Mouse (Mus musculus): ENCODE data around the gene Gtsf1. TPM values are rescaled to one million over a fixed set of nuclear protein-coding genes. Genes with fewer than 3 reads are reported as not detected.

Gene Gtsf1
- polyA plus RNA-seq, 2 experiments from 2014 or later, result not detected

DNA sequence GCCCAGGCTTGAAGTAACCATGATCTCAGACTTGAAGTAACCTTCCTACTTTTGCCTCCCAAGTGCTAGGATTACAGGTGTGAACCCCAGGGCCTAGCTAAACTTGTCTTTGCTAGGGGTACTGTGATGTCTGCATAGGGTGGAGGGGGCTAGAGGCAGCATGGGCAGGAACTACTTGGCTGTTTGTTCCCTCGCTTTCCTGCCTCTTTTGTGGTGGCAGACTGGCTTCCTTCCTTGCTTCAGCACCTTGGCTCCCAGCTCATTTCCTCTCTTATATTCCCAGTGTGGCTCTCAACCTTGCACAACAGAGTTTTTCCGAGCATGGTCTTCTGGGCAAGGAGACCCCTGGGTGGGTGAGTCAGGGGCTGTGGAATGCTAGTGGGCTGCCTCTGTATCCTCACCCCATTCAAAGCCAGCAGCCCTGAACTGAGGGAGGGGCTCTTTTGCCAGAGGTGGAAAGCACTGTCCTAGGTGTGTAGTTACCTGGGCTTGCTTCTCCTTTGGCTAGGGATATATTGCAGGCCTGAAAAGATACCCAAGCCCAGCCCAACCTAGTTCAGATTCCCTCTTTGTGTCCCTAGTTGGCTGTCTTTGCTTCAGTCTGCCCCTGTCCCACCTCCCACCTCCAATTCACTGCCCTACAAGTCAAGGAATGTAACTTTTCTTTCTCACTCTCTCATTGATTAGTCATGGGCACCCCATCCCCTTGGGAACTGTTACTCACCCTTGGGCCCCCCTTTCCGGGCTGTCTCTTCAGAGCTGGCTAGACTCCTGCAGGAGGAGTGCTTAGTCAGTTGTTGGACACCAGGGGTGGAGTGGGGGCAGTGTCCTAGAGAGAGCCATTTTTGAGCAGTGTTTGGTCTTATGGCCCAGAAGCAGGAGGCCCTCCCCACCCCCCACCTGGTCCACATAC lies 52.3 kb downstream of the Gtsf1 start:
- ATAC-seq, result no peak

DNA sequence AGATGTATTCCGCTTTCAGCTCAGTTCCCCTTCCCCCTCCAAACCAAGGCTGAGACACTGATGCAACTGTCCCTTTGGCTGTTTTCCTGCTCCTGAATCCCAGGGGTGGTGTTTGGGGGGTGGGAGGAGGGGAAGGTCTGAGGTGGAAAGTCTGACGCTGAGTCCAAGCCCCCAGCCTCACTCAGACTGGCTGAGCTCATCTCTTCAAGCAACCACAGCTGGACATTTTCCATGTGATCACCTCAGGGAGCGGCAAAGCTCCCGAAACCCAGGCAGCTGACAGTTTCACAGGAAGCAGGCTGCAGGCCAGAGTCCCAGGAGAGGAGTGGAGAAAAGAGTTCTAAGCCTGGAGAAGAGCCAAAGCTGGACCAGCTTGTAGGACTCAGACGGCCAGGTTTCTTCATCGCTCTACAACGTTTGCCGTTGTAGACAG lies 53.4 kb downstream of the Gtsf1 start:
- no peak for ATAC-seq

DNA sequence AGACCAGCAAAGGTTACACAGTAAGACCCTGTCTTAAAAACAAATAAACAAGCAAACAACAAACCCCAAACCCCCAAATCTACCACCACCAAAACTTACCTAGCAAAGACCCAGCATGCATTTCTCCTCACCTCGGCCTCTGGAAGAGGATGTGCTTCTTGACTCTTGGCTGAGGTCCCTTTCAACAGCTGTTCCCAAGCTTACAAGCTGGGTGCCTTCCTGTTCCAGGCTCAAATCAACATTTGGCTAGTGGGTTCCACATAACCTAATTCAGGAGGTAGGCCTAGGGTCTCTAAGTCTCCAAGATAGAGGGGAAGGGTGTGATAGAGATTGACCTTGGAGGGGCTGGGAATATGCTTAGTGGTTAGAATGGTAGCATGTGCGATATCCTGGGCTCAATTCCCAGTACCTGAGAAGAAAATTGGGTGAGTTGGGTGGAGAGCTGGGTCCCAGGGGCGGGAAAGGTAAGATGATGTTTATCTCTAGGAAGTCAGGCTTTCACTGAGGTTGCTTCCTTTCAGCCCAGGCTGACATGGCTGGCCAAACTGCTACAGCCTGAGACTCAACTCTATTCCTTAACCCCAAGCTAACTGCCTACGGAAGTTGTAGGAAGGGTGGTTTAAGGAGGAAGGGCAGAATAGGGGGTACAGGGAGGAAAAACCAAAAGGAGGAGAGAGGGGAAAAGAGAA lies 55.0 kb downstream of the Gtsf1 start:
- no peak for ATAC-seq

DNA sequence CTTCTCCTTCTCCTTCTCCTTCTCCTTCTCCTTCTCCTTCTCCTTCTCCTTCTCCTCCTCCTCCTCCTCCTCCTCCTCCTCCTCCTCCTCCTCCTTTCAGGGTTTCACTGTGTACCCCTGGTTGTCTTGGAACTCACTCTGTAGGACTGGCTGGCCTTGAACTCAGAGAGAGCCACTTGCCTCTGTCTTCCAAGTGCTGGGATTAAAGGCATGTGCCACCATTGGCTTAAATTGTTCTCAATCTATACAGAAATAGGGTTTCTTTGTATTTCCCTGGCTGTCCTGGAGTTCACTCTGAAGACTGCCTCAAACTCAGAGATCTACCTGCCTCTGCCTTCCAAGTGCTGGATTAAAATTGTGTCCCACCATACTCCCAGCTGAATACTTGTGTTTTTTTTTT lies 57.8 kb downstream of the Gtsf1 start:
- no peak for ATAC-seq

DNA sequence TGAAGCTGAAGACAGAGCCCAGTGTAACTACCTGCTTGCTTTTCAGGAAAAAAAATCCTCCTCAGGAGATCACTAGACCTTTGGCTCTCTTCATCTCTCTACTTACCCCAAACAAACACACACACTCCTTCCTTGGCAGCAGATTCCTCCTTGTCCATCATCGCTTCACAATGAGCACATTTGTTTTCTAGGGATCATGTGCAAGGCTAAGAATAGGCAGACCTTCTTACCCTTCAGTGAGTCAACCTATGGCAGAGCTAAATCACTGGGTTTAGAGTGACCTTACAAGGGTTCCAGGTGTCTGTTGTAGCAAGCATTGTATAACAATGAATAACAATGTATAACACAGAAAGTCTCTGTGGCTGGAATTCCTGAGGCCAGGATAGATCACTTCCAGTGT lies 58.5 kb downstream of the Gtsf1 start:
- ATAC-seq, result no peak

DNA sequence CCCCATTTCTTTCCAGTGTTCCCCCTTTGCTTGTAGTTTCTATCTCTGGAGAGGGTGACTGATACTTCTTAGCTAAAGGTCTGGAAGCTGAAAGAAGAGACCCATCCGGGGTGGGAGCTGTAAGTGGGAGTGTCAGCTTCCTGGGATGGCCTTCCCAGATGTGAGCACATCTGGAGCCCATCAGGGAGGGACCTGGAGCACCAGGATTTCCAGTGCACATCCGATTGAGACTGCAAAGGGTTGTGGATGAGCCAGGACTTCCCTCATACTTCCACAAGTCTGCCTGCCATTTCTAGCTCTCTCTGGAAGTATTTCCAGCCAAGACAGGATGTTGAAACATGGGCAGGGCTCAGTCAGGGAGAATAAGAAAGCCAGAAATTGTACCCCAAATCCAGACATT lies 59.1 kb downstream of the Gtsf1 start:
- ATAC-seq, result no peak

DNA sequence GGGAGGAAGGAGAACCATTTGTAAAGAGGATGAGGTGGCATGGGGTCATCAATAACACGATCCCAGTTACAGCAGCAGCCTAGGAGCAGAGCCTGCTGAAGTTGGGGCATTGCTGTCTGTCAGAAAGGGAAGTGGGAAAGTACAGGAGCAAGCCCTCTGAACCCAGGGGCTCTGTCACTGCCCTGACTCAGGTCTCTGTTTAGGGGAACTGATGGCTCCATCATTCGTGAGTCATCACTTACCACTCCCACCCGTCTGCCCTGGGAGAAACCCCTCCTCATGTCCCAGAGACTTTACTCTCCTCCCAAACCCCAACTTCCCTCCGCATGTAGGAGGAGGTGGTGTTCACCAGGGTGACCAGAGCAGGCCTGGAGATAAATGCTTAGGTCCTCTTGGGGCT lies 59.8 kb downstream of the Gtsf1 start:
- no peak for ATAC-seq

DNA sequence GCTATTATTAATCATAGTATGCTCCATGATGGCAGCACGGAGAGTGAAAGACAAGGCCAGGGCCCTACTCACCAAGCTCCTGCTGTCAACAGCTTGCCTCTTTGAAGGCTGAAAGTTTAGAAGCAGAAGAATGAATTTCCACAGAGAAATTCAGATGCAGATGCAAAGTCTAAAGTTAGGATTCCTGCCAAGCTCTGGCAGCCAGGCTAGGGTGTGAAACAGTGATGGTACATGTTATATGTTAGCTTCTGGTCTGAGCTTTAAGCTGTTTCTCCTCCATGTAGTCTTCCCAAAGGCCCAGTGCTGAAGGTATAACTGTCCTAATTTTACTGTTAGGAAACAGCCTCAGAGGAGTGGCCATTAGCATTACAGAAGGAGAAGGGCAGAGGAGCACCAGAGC lies 61.1 kb downstream of the Gtsf1 start:
- no peak for ATAC-seq

DNA sequence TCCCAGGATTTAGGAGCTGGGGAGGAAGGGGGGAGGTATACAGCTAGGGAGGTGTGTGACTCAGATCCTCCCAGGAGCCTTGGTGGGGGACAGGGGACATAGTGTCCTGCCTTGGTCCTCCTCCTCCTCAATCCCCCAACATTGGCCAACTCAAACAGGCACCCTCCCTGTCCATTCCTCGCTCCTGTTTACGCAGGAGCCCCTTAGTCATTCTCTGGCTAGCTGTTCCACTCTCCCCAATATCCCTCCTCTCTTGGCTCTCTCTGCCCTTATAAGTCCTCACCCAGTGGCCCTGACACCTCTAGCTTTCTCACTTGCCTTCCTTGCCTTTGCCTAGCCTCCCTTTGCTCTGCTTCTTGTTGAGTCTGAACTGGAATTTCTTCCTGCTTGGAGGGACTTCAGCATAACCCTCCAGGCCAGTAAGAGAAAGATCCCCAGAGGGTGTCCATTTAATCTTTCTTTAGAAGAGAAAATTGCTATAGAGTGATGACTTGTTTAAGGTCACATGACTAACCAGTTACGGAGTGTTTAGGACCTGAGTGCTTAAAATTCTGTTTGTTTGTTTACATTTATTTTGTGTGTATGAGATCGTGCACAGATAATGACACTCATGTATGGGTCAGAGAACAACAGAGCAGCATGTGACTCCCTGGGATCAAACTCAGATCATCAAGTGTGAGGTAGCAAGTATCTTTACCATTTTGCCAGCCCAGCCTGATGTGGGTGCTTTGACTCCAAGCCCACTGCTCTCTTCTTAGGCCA lies 61.9 kb downstream of the Gtsf1 start:
- ATAC-seq, result no peak

DNA sequence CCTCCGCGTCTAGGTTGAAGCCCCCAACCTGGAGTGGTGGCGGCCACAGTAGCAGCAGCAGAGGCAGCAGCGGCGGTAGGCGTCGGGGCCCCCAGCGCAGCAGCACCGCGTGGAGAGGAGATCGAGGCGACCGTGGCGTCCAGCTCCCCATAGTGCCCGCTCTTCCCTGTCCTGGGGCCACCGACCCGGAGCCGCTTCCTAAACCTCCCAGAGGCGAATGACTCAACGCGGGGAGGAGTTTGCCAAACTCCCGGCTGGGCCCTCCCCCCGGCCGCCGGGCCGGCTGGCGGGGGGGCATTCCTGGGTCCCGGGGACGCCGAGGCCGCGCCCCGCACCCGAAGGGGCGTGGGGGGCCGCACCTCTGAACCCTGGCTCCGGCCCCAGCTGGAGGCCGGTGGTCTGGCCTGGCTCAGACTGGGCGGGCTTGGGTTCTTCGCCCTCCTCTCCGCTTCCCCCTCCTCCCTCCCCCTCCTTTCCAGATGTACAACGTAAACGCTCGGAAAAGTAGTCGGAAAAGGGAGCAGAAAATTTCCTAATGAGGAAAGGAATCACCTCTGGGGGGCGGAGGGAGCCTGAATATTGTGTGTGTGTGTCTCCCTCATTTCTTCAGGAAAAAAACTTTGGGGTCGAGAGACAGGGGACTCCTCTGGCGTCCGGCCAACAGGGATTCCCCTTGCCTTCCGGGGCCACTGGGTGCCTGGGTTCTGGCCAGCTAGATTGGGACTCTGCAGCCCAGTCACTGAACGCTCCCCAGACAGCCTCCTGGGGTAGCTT lies 63.7 kb downstream of the Gtsf1 start, which contains the start of gene Itga5:
Gene Itga5 (minus strand): TSS at position 388 of the 774 bp plus-strand sequence.
- peak; percentile 55 for ATAC-seq

DNA sequence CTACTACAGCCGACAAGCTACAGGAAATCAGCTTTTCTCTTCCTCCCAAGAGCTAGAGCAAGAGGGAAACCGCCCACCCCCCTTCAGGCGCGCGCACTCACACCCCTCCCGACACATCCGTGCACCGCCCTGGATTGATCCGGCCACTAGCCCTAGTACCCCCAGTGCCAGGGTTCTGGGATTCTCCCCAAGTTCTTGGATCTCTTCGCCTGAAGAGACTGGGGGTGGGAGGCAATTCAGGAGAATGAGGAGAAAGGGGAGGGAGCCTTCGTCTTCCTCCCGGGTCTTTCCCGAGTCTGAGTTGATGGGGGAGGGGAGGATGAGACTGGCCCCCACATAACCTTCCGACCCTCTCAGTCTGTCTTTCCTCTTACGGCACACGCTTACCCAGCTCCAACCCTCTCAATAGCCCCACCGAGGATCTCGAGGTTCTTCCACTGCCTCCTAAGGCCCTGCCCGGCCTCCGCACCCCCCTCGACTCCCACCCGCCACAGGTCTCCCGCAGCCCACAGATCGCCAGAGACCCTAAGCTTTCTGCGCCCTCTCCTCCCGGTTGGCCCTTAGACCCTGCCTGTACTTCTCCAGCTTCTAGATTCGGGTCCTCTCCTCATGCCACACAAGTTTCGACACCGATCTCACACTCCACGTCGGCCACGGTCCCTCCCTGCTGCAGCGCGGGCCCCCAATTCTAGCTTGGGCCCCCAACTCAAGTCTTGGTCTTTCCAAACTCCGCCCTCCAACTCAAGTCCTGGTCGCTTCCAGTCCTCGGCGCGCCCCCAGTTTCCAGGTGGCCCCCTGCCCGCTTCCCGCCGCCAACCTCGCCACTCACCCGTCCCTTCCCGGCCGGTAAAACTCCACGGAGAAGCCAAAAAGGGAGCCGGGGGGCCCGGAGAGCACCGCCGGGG lies 64.5 kb downstream of the Gtsf1 start:
- peak; percentile 79 for ATAC-seq

DNA sequence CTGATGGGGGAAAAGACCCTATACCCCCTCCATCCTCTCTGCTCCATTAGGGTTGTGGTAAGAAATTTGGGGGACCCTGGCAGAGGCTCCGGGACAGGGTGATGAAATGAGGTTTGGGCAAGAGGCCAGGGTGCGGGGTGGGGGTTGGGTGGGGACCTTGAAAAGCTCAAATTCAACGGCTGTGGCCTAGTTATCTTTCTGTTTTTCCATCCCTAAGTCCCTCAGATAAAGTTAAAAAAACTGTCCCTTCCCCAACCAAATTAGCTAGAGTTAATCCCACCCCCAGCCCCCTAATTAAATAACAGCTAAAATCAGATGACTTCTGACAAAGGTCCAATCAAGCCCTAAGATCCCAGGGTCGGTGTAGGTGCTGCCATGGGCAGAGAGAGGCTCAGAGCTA lies 65.5 kb downstream of the Gtsf1 start:
- no peak for ATAC-seq

DNA sequence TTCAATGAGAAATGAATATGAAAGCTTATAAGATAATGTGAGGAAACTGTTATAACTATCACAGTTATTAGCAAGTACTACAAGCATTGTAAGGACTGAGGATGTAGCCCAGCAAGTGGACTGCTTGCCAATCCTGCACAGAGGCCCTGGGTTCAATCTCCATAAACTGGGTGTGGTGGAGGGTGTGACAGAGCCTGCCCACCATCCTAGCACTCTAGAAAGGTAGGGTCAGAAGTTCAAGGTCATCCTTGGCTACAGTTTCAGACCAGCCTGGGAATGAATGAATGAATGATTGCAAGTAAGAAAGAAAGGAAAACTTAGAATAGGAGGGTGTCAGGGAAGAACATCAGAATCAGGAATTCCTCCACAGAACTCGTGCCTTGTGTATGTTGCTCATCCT lies 66.5 kb downstream of the Gtsf1 start:
- ATAC-seq, result no peak

DNA sequence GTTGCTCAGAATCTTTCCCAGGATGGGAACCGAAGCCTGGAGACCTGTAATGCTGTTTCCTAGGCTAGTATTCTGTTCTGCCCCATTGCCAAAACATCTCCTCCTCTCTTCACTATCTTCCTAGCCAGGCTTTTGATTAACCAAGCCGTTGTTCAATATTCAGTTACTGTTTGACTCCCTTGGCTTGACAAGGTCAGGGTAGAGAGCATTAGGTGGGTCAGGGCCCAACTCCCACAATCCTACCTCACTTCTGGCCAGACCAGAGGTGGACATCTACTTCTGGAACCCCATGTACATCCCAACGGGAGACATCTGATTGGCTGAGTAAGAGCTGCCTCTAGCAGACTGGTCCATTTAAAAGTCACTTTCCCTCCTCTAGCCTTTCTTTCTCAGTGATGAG lies 67.3 kb downstream of the Gtsf1 start:
- no peak for ATAC-seq

DNA sequence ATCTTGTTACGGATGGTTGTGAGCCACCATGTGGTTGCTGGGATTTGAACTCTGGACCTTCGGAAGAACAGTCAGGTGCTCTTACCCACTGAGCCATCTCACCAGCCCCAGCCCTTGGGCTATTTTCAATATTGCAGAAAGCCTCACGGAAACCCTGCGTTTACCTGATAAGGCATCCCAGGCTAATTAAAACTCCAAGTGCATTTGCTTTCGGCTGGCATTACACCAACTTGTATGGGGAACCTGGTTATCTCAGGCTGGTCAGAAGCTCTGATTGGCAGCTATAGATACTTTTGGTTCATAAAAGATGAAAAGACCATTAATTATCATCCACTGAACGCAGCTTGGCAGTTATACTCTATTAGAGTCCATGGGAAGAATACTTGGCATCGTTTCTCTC lies 67.9 kb downstream of the Gtsf1 start:
- ATAC-seq, result no peak

DNA sequence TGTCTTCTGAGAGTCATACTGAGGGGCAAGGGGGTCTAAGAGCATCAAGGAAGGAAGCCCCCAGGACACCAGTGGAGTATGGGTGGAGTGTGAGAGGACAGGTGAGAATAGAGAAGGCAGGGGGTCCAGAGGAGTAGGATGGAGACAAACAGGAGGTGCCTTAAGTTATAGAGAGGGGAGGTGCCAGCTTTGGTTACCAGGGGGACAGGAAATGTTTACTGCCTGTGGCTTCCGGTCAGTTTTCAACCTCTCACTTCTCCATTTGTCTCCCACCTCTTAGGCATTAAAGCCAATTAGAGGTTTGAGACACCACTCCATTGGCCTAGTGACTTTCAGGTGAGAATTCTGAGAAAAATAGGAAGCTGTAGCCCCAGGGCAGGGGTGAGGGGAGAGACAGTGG lies 69.0 kb downstream of the Gtsf1 start:
- no peak for ATAC-seq

DNA sequence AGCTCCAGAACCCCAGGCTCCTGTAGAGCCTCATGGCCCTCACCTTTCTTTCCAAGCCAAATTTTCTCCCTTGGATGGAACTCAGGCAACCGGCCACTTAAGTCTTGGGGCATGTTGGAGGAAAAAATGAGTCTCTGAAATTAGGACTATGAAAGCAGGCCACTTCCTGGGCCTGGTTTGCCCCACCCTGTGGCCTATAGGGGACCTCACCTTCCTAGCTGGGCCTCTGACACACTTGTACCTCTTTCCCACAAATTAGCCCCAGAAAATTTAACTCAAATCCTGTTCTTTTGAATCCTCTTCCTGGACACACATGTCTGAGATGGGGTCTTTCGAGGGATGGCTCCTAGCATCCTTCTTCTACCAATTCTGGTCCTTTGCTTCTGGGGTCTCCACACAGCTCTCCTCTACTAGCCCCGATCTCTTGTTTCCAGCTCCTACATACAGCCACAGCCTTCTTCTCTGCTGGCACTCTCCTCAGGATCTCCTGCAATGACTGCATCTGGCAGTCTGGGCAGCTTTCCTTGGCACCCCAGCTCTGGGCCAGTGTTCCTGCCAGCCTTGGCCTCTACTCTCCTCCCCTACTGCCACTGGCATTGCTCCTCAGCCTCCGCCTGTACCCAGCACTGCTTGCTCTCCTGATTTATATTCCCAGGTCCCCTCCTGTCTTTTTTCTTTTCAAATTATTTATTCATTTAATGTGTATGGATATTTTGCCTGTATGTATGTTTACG lies 70.2 kb downstream of the Gtsf1 start:
- no peak for ATAC-seq

DNA sequence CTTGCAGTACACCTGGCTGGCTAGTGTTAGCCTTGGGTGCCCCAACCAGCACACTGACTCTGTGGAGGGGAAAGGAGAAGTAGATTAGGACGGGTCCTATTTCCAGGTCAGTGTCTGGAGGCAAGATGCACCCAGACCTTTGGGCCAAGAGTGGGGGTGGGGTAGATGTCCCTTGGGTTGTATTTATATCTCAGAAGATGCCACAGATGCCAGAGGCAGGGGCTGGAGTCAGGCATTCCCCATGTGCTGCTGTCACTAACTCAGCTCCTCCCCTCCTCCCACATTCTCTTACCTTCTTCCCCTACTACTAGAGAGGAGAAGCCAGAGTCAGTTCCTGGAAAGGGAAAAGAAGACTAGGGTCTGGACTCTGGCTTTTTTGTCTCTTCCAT lies 71.2 kb downstream of the Gtsf1 start:
- ATAC-seq, result no peak

DNA sequence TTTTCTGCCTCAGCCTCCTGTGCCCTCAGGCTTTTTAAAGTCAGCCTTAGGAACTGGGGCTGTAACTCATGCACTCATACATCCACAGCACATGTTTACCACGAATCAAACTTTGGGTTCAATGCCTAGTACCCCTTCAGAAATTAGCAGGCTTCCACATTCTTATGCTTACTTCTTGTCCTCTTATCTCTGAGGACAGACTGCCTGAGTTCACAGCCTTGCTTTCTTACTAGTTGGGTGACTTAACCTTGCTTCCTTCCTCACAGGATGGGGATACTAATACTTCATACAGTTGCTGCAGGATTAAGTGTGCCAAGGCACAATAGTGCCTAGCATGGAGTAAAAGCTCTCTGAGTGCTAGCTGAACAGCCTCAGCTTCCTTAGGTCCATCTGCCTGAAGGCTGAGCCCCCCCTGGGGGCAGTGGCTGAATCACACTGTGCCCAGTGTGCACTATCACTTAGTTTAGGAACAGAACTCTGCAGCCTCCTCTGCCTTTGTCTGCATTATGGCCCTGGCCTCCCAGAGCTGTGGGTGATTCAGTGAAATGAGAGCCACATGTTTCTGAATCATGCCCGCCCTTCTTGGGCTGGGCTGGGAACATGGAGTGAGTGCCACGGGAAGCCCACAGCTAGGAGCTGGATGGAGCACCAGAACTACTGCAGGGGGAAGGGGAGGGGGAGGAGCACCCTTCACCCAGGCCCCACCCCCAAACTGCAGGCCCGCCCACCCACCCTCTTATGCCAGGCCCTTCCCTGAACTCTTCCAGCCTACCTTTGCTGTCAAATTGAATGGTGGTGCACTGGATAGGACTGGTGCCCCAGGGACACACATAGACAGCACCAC lies 71.8 kb downstream of the Gtsf1 start:
- no peak for ATAC-seq

DNA sequence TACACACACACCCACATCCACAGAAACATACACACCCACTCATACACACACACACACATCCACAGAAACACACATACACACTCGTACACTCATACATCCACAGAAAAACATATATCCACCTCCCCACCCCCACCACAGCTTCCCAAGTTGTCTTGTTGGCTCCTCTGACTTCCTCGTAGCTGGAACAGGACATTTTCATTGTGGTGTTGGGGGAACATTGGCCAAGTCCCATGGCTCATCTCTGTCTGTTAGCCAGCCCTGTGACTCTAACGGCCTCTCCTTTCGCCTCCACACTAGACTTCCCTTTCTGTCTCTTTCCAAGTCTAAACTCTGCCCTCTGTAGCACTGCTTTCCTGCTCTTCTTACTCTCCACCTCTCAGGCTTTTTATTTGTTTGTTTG lies 72.5 kb downstream of the Gtsf1 start:
- no peak for ATAC-seq

Measured in CD4-positive, CD25-positive, alpha-beta regulatory T cell, adult 4 months (primary cell).